Mouse (Mus musculus): Measurements from ENCODE around the gene Sp3.

DNA sequence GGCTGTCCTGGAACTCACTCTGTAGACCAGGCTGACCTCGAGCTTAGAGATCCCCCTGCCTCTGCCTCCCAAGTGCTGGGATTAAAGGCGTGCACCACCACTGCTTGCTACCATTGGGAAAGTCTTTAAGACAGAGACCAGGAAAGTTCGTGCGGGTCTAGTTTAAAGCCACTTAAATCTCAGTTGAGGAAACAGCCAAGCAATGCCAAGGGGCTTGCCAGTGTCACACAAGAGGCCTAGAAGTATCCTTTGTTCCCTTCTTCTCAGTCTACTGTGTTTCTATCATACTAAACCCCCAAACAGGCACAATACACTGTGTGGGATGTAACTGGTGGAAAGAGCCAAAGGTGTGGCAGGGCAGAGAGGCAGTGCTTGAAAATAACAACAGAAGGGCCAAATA is 17.3 kb upstream of the Sp3 start:
- TF ChIP-seq CTCF (IDR thresholded peaks at IDR 0.05; ENCODE audit: control insufficient read depth, insufficient read depth, insufficient read length), result no peak
- no peak for TF ChIP-seq MYOD1 (IDR thresholded peaks at IDR 0.05; ENCODE audit: control insufficient read depth, insufficient read length, low read depth)

Data from C2C12 (cell line).